Mouse (Mus musculus): ENCODE data around the gene Ankrd55.
"Not testable (repeated sequence)": the region's sequence is repeated elsewhere in the genome, so short reads cannot be mapped to it uniquely, and the experiment has no call there.

Gene Ankrd55

GRCm38 (mm10) chr13:112294446-112294845 is 6.2 kb downstream of the Ankrd55 start:
- DNase-seq: no peak

- DNase-seq: no peak
Measured at GRCm38 (mm10) chr13:112297781-112298180, 9.5 kb downstream of the Ankrd55 start.

GRCm38 (mm10) chr13:112303429-112303828 is 15.2 kb downstream of the Ankrd55 start:
- no peak for DNase-seq

GRCm38 (mm10) chr13:112308672-112309071 is 20.4 kb downstream of the Ankrd55 start:
- DNase-seq: peak; percentile 71

GRCm38 (mm10) chr13:112311611-112312010 is 23.4 kb downstream of the Ankrd55 start:
- DNase-seq: not testable (repeated sequence)

GRCm38 (mm10) chr13:112315442-112315841 is 27.2 kb downstream of the Ankrd55 start:
- no peak for DNase-seq

GRCm38 (mm10) chr13:112316622-112317482 is 28.6 kb downstream of the Ankrd55 start:
- peak; percentile 23 for DNase-seq

- no peak for DNase-seq
Measured at GRCm38 (mm10) chr13:112318124-112318523, 29.9 kb downstream of the Ankrd55 start.

- DNase-seq: no peak
Measured at GRCm38 (mm10) chr13:112323591-112324266, 35.5 kb downstream of the Ankrd55 start.

GRCm38 (mm10) chr13:112325126-112325525 is 36.9 kb downstream of the Ankrd55 start:
- no peak for DNase-seq

GRCm38 (mm10) chr13:112326403-112326802 is 38.2 kb downstream of the Ankrd55 start:
- DNase-seq: no peak

GRCm38 (mm10) chr13:112326977-112327376 is 38.7 kb downstream of the Ankrd55 start:
- DNase-seq: no peak

GRCm38 (mm10) chr13:112327511-112327910 is 39.3 kb downstream of the Ankrd55 start:
- DNase-seq: no peak

GRCm38 (mm10) chr13:112330257-112330656 is 42.0 kb downstream of the Ankrd55 start:
- no peak for DNase-seq

GRCm38 (mm10) chr13:112330919-112331681 is 42.8 kb downstream of the Ankrd55 start:
- no peak for DNase-seq

GRCm38 (mm10) chr13:112331682-112332061 is 43.4 kb downstream of the Ankrd55 start:
- DNase-seq: no peak

- DNase-seq: no peak
Measured at GRCm38 (mm10) chr13:112335531-112335930, 47.3 kb downstream of the Ankrd55 start.

- no peak for DNase-seq
Measured at GRCm38 (mm10) chr13:112337146-112337545, 48.9 kb downstream of the Ankrd55 start.

- DNase-seq: peak; percentile 48
Measured at GRCm38 (mm10) chr13:112340205-112340604, 52.0 kb downstream of the Ankrd55 start.

GRCm38 (mm10) chr13:112340761-112341160 is 52.5 kb downstream of the Ankrd55 start:
- no peak for DNase-seq

GRCm38 (mm10) chr13:112342971-112343627 is 54.8 kb downstream of the Ankrd55 start:
- no peak for DNase-seq

- DNase-seq: no peak
Measured at GRCm38 (mm10) chr13:112343628-112344009, 55.4 kb downstream of the Ankrd55 start.
